Mouse (Mus musculus) retina, postnatal 7 days (tissue): ENCODE results near the gene Arhgap28.

ENCODE experiments used
- DNase-seq: peaks from one replicate; pipeline ENCODE4 v3.0.0-alpha.2; 2012; ENCODE audit warnings: low read depth, low spot score

Arhgap28 gene

GRCm38 (mm10) chr17:67941026-67941425, 62.9 kb downstream of the Arhgap28 start:
- DNase-seq: no peak

- DNase-seq: no peak
These were observed 66.9 kb downstream of the Arhgap28 start for GRCm38 (mm10) chr17:67937050-67937449.

GRCm38 (mm10) chr17:67935556-67935955, 68.4 kb downstream of the Arhgap28 start:
- no peak for DNase-seq

- no peak for DNase-seq
These were observed 72.5 kb downstream of the Arhgap28 start for GRCm38 (mm10) chr17:67931396-67931795.

GRCm38 (mm10) chr17:67930957-67931356, 73.0 kb downstream of the Arhgap28 start:
- no peak for DNase-seq

GRCm38 (mm10) chr17:67930467-67930866, 73.5 kb downstream of the Arhgap28 start:
- no peak for DNase-seq

- no peak for DNase-seq
These were observed 75.6 kb downstream of the Arhgap28 start for GRCm38 (mm10) chr17:67928280-67928679.

GRCm38 (mm10) chr17:67927864-67928263, 76.1 kb downstream of the Arhgap28 start:
- no peak for DNase-seq

GRCm38 (mm10) chr17:67919959-67920358, 84.0 kb downstream of the Arhgap28 start:
- DNase-seq: no peak

- DNase-seq: no peak
These were observed 85.7 kb downstream of the Arhgap28 start for GRCm38 (mm10) chr17:67918201-67918600.

GRCm38 (mm10) chr17:67916901-67917300, 87.0 kb downstream of the Arhgap28 start:
- DNase-seq: no peak

GRCm38 (mm10) chr17:67912640-67913039, 91.3 kb downstream of the Arhgap28 start:
- peak; percentile 21 for DNase-seq

- no peak for DNase-seq
These were observed 91.9 kb downstream of the Arhgap28 start for GRCm38 (mm10) chr17:67912051-67912450.

- DNase-seq: no peak
These were observed 95.4 kb downstream of the Arhgap28 start for GRCm38 (mm10) chr17:67908537-67908936.

GRCm38 (mm10) chr17:67908137-67908536, 95.8 kb downstream of the Arhgap28 start:
- DNase-seq: no peak

- DNase-seq: no peak
These were observed 96.3 kb downstream of the Arhgap28 start for GRCm38 (mm10) chr17:67907532-67908054.

GRCm38 (mm10) chr17:67906236-67906635, 97.7 kb downstream of the Arhgap28 start:
- DNase-seq: no peak

- no peak for DNase-seq
These were observed 99.5 kb downstream of the Arhgap28 start for GRCm38 (mm10) chr17:67904315-67904944.

GRCm38 (mm10) chr17:67902847-67903246, 101.1 kb downstream of the Arhgap28 start:
- DNase-seq: no peak

GRCm38 (mm10) chr17:67901161-67901560, 102.8 kb downstream of the Arhgap28 start:
- no peak for DNase-seq

GRCm38 (mm10) chr17:67899376-67899775, 104.5 kb downstream of the Arhgap28 start:
- DNase-seq: no peak

- DNase-seq: no peak
These were observed 107.5 kb downstream of the Arhgap28 start for GRCm38 (mm10) chr17:67896413-67896812.

GRCm38 (mm10) chr17:67889481-67890325, 114.2 kb downstream of the Arhgap28 start:
- no peak for DNase-seq
